Mouse (Mus musculus) cerebellum, postnatal 10 days (tissue): ENCODE measurements at regions not wholly inside any gene's neighbourhood (a gene's known extent, or its start where the extent isn't known, plus 50 kb on each side); places are given as distances from the start of the nearest gene placed in this dataset.

ENCODE experiments used
- DNase-seq, 2 experiments: peaks; one replicate each; pipeline ENCODE4 v3.0.0; 2021; ENCODE audit warnings: mixed read lengths in 2 of 2

- no peak for DNase-seq
Observed at GRCm38 (mm10) chr3:147041201-147041600, 189.0 kb downstream of the Ttll7 start.

- DNase-seq, result no peak
Observed at GRCm38 (mm10) chr3:147042911-147043310, 190.7 kb downstream of the Ttll7 start.

- DNase-seq, result peak; percentile 90
Observed at GRCm38 (mm10) chr3:147046634-147047033, 194.5 kb downstream of the Ttll7 start.

- no peak for DNase-seq
Observed at GRCm38 (mm10) chr3:147054157-147054838, 202.1 kb downstream of the Ttll7 start.

DNA sequence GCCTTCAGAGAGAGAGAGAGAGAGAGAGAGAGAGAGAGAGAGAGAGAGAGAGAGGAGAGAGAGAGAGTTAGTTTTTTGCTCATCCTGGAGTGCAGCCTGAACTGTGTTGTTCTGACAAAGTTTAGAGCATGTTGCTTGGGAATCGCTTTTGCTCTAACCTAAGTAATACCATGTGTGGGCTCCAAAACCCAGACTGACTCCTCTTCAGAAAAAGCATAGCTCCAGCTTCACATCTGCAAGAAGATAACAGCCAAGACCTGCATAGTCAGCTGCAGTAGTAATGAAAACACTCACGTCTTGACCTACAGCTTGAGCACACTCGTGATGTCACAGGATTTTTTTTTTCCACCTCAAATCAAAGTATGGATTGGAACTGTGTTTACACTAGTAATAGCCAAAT, 205.7 kb downstream of the Ttll7 start:
- no peak for DNase-seq

DNA sequence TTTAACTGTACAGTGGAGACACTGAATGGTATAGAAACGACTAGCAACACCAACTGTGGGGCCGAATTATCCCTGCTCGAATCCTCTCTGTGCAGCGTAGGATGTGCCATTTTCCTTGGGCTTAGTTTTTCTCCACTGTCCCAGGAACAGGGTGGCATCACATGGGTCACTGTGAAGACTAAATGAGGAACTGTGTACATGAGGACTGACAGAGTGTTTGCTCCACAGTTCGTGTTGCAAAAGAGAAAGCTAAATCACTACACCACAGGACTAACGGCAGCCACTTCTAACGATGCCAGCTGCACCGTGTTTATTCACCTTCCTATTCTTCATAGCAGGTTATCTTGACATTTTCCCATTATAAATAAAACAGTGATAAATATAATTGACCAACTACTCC, 208.5 kb downstream of the Ttll7 start:
- no peak for DNase-seq

- DNase-seq, result no peak
Observed at GRCm38 (mm10) chr3:147062451-147062850, 210.3 kb downstream of the Ttll7 start.

- peak; percentile 59 to 72 for DNase-seq
Observed at GRCm38 (mm10) chr3:147063578-147064442, 211.6 kb downstream of the Ttll7 start.

DNA sequence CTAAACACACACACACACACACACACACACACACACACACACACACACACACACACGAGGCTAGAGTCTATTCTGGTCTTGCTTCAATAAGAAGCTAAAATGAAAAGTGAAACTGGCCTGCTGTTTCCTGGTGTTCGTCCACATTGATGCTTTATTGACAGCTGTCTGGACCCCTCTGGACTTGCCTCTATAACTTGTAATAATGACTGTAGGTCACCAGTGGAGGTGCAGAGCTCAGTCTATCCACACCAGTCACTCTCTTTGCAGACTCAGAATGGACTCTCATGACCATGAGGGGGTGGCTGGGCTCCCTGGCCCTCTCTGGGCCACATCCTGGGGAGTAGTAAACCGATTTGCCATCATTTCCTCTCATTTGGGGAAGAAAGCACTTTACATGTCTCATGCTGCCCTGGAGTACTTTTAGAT, 212.3 kb downstream of the Ttll7 start:
- no peak for DNase-seq

DNA sequence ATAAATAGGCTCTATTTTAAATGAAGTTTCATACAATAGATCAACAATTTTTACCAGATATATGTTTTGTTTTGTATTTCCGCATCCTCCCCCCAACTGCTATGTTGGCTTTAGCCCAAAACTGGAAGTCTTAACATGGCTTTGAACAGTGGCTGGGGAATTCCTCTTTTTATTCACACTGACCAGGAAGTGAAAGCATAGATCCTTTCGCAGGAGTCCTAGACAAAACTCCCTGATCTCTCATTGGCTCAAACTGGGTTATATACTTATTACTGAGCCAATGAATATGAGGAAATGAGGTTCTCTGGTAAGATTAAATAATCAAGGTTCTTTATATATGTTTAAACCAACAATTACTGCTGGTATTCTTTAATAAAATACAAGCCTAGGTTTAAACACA, 218.8 kb downstream of the Ttll7 start:
- DNase-seq, result no peak

DNA sequence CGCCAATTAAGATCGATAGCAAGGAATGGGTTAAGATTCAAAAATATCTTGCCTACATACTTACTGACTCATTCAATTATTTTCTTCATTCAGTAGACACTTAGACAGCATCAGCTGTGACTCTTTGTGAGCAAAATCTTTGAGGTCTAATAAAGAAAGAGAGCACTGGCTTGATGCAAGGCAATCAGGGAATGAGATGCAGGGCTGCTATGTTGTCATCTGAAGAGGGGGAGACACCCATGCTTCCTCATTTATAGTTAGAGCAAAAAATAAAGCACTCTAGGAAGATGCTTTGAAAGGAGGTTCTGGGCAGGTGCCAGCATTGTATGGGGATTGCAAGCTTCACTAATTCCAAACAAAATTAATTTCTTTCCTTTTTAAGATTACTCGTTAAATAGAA, 228.0 kb downstream of the Ttll7 start:
- DNase-seq, result no peak

DNA sequence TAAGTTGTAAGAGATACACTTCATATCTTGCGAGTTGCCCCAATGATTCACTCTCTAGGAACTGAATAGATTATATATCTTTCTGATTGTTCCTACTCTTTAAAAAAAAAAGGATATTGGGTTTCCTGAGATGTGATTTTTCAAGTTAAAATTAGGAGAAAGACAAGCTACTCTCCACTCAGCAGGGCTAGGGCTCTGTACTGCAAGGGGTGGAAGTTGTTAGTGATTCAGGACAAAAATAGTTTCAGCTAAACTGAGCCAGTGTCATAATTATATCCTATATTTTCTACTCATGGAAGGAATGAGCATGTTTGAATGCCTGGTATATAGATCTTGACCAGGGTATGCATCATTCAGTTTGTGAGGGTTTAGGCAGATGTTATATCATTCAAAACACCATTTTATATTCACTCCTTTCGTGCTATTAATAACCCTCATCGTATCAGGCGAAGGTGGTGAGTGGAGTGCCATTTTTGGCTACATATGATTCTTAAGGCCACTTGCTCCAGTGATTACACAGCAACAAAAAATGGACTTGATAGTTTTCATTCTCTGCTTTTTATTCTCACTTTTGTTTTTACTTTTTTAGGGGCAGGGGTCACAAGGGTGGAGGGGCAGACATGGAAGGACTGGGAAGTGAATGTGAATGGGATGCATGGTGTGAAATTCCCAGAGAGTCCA, 228.7 kb downstream of the Ttll7 start:
- DNase-seq, result no peak

- no peak for DNase-seq
Observed at GRCm38 (mm10) chr3:147081763-147082162, 229.6 kb downstream of the Ttll7 start.

DNA sequence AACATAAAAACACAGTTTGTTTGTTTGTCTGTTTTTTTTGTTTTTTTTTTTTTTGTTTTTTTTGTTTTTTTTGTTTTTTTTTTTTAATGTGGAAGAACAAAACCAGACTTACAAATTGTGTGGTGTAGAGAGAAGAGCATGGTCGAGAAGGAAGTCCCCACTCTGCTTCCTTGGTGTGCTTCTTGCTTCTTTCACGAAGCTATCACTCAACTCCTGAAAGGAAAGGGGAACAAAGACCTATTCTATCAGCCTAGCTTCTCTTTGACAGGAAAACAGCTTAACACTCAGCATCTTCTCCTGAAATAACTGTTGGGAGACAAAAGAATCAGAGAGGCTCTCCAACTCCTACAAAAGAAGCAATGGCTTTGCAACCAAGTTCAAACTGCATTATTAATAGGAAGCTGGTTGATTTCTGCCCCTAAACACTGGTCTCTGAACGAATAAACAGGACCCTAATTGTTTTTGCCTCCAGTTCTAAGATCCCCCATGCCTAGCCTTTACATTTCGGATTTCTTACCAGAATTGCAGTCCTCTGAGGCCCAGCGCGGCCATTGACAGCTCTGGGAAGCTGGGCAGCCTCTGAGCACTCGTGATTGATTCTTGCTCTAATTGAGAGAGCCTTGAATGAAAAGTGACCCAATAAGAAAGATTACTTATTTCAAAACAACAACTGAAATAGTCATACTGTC, 230.2 kb downstream of the Ttll7 start:
- DNase-seq, result no peak

- no peak for DNase-seq
Observed at GRCm38 (mm10) chr3:147083374-147083773, 231.2 kb downstream of the Ttll7 start.

GRCm38 (mm10) chr3:147083823-147084222, 231.7 kb downstream of the Ttll7 start:
- DNase-seq, result no peak

DNA sequence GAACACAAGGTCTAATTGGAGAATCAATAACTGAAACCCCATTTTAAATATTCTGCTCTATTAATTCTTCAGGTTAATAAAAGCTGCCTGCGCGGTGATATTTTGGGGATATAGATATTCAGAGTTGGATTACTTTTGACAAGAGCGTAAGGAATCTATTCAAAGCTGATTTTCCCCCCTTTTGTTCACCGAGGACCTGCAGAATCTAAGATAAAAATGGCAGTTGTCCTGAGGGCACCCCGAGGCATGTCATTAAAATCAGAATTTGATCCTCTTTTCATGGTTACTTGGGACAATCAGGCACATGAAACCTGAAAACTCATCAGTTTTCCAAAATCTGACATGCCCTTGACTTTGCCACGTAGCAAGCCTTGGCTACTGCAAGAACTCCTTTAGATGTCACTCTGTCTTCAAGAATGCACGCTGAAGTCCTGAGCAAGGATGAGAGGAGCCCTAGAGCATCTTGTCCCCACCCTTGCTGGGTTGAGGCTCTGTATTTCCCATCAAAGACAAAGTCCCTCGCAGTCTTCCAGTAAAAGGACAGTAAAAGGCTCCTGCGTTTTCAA, 232.5 kb downstream of the Ttll7 start:
- no peak for DNase-seq

DNA sequence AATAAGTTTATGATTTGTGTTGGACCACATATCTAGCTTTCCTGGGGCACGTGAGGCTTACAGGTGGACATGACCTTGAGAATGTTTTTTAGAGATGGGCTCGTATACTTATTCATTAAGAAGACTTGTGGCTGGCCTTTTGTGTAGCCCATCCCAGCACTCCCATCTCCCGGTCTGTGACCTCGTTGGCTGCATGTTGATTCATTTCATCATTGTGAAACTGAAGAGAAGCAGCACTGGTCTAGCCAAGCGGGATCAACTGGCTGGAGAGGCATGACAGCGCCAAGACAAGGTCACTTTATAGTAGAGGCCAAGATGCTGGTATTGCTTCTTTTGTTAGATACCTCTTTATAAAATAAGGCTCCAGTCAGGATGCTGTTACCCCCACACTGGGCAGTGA, 236.0 kb downstream of the Ttll7 start:
- DNase-seq, result no peak

GRCm38 (mm10) chr3:147089716-147090115, 237.5 kb downstream of the Ttll7 start:
- DNase-seq, result no peak

GRCm38 (mm10) chr3:147092188-147093075, 240.3 kb downstream of the Ttll7 start:
- DNase-seq, result peak; percentile 58 to 61

DNA sequence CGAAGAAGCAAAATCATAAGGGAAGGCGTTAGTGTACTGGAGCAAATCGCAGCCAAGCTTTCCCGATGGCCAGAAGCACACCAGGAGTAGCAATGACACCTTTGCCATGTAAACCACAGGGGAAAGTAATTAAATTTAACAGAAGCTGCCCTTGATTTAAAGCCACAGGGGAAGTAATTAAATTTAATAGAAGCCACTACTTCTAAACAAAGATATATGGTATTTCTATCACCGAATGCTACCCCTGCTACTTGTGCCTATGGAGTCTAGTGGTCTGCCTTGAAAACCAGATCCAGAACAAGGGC, 240.9 kb downstream of the Ttll7 start:
- DNase-seq, result peak in 1 of 2 experiments; percentile 19

GRCm38 (mm10) chr3:147096179-147096578, 244.0 kb downstream of the Ttll7 start:
- no peak for DNase-seq
